Mouse (Mus musculus): ENCODE results near the gene Chd3. TPM values are rescaled to one million over a fixed set of nuclear protein-coding genes. Genes with fewer than 3 reads are reported as not detected.

Gene Chd3
- total and polyA plus RNA-seq, 2 experiments from 2014 or later = 58.9 to 298 TPM

DNA sequence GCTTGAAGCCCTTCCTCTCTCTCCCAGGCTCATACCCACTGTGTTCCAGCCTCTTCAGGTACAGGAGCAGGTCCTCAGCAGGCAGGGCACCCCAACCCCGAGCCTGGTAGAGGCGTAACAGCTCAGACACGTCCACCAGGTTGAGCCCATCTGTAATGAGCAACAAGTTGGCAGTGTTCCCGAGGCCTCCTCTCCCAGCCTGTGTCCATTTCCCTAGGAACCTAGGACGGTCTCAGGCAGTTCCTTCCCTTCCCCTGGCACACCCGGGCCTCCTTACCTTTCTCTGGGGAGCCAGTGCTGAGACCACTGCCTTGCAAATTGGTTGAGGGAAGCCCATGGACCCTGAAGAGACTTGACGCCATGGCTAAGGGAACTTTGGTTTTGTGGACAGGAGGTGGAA, 66.4 kb downstream of the Chd3 start:
- Histone ChIP-seq H3K9me3 (ENCODE audit: low read length) (no peaks in the 10 kb centered on the region), H3K4me3 (ENCODE audit: low read depth, low read length) (no peak overlapping the region), H3K9ac (replicated peaks; ENCODE audit: low read length, poor library complexity, severe bottlenecking) (no peak overlapping the region), H3K4me1 (ENCODE audit: insufficient read depth, low read length) (no peaks in the 10 kb centered on the region), H3K27me3 (ENCODE audit: insufficient read depth, low read length) (no peaks in the 10 kb centered on the region), H3K4me2 (ENCODE audit: low read depth, low read length, poor library complexity, severe bottlenecking) (no peak overlapping the region), H3K36me3 (ENCODE audit: insufficient read depth, low read length) (peaks cover 59% of the 10 kb centered on the region), H3K27ac (ENCODE audit: low read depth, low read length) (no peak overlapping the region)
- DNase-seq (ENCODE audit: low spot score) (no peak), ATAC-seq (ENCODE audit: low FRiP score) (no peak)
- no peak for TF ChIP-seq CTCF (IDR thresholded peaks at IDR 0.05)
- 92% methylated on average over 7 of the region's 7 CpGs for WGBS

DNA sequence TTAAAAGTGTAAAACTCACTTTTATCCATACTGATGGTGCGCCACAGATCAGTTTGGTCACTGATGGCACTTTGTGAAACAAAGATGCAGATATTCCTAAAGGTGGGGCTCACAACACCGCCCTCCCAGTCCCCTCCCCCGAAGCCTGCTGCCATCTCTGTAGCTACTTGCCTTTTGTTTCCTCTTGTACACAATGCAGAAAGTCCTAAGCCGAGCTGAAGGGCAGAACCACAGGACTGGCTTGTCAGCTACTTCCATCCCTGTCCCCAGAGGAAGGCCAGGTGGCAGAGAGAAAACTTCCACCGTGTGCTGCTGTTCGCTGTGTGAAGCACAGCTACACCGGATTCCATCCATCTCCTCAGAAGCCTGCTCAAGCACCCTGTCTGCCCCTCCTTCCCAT, 71.0 kb downstream of the Chd3 start:
- no peak for TF ChIP-seq CTCF (IDR thresholded peaks at IDR 0.05)
- ATAC-seq (ENCODE audit: low FRiP score) (no peak), DNase-seq (ENCODE audit: low spot score) (no peak)
- WGBS = 66% methylated on average over 7 of the region's 7 CpGs
- no peaks in the 10 kb centered on the region for H3K27me3 ChIP-seq (ENCODE audit: insufficient read depth, low read length)
- peaks cover 34% of the 10 kb centered on the region for H3K36me3 ChIP-seq (ENCODE audit: insufficient read depth, low read length)
- no peak overlapping the region for H3K4me3 ChIP-seq (ENCODE audit: low read depth, low read length)
- H3K4me2 ChIP-seq (ENCODE audit: low read depth, low read length, poor library complexity, severe bottlenecking) = no peak overlapping the region
- no peak overlapping the region for H3K9ac ChIP-seq (replicated peaks; ENCODE audit: low read length, poor library complexity, severe bottlenecking)
- H3K4me1 ChIP-seq (ENCODE audit: insufficient read depth, low read length) = no peaks in the 10 kb centered on the region
- no peaks in the 10 kb centered on the region for H3K9me3 ChIP-seq (ENCODE audit: low read length)
- H3K27ac ChIP-seq (ENCODE audit: low read depth, low read length) = no peak overlapping the region

DNA sequence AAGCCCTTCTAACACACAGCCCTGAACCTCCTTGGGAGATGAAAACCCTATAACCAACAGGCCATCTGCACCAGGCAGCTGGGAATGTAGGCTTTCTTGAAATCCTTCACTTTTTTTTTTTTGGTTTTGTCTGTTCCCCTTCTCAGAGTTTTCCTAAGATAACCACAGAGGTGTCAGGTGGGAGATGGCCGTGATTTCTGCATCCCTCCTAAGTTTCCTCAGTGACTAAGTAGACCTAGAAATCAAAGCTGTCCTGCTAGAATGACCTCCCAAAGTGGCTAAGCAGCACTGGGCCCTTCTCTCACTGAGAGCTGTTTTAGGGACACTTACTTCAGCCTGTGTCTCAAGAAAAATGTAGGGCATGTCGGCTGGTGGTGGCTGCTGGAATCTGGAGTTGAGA, 71.4 kb downstream of the Chd3 start:
- H3K4me2 ChIP-seq (ENCODE audit: low read depth, low read length, poor library complexity, severe bottlenecking) = no peak overlapping the region
- 87% methylated on average over 2 of the region's 2 CpGs for WGBS
- H3K36me3 ChIP-seq (ENCODE audit: insufficient read depth, low read length) = peaks cover 30% of the 10 kb centered on the region
- no peak for DNase-seq (ENCODE audit: low spot score)
- H3K9me3 ChIP-seq (ENCODE audit: low read length) = no peaks in the 10 kb centered on the region
- TF ChIP-seq CTCF (IDR thresholded peaks at IDR 0.05) = no peak
- no peaks in the 10 kb centered on the region for H3K4me1 ChIP-seq (ENCODE audit: insufficient read depth, low read length)
- H3K4me3 ChIP-seq (ENCODE audit: low read depth, low read length) = no peak overlapping the region
- no peak for ATAC-seq (ENCODE audit: low FRiP score)
- no peak overlapping the region for H3K27ac ChIP-seq (ENCODE audit: low read depth, low read length)
- no peak overlapping the region for H3K9ac ChIP-seq (replicated peaks; ENCODE audit: low read length, poor library complexity, severe bottlenecking)
- H3K27me3 ChIP-seq (ENCODE audit: insufficient read depth, low read length) = no peaks in the 10 kb centered on the region

DNA sequence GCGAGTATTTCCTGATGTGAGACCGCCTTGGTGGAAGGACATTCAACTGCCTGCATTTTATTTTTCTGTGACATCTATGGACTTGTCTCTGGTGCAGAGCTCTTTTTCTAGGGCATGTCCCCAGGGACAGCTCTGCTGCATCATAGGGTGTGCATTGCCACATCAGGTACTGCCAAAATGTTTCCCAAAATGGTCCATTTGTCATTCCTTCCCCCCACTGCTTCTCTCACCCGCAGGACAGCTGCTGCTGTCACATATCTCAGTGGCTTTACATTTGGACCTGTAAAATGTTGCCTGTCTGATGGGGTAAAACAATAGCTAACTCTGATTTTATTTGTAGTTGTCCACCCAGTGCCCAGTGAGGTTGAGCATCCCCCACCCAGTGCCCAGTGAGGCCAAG, 73.9 kb downstream of the Chd3 start:
- no peak for TF ChIP-seq CTCF (IDR thresholded peaks at IDR 0.05)
- H3K36me3 ChIP-seq (ENCODE audit: insufficient read depth, low read length) = peaks cover 20% of the 10 kb centered on the region; the same call in 1 of the 2 replicates
- H3K9me3 ChIP-seq (ENCODE audit: low read length) = no peaks in the 10 kb centered on the region
- H3K4me1 ChIP-seq (ENCODE audit: insufficient read depth, low read length) = no peaks in the 10 kb centered on the region
- H3K27ac ChIP-seq (ENCODE audit: low read depth, low read length) = no peak overlapping the region
- ATAC-seq (ENCODE audit: low FRiP score) (no peak), DNase-seq (ENCODE audit: low spot score) (no peak)
- no peak overlapping the region for H3K4me2 ChIP-seq (ENCODE audit: low read depth, low read length, poor library complexity, severe bottlenecking)
- H3K4me3 ChIP-seq (ENCODE audit: low read depth, low read length) = no peak overlapping the region
- no peak overlapping the region for H3K9ac ChIP-seq (replicated peaks; ENCODE audit: low read length, poor library complexity, severe bottlenecking)
- WGBS = 94% methylated on average over 3 of the region's 3 CpGs
- no peaks in the 10 kb centered on the region for H3K27me3 ChIP-seq (ENCODE audit: insufficient read depth, low read length)

Other genes with a start within 250 kb of the Chd3 start
- 1.2 and 2.1 TPM in 2 replicates for gene Hes7, start 249.0 kb downstream of the Chd3 start, total RNA-seq (2014; rRNA removed)
- gene Hes7, start 249.0 kb downstream of the Chd3 start, polyA plus RNA-seq (2015; fragmentation: Nextera tagmentation; extraction: Ambion mirVana) = 1.7 and 2.0 TPM in 2 replicates
- 1.0 and 1.6 TPM in 2 replicates for gene 9130213A22Rik, start 246.8 kb downstream of the Chd3 start, total RNA-seq (2014; rRNA removed)
- gene 9130213A22Rik, start 246.8 kb downstream of the Chd3 start, polyA plus RNA-seq (2015; fragmentation: Nextera tagmentation; extraction: Ambion mirVana) = 1.2 and 1.4 TPM in 2 replicates
- 16.3 and 19.4 TPM in 2 replicates for gene Aloxe3, start 243.5 kb downstream of the Chd3 start, total RNA-seq (2014; rRNA removed)
- 17.8 and 21.4 TPM in 2 replicates for gene Aloxe3, start 243.5 kb downstream of the Chd3 start, polyA plus RNA-seq (2015; fragmentation: Nextera tagmentation; extraction: Ambion mirVana)
- gene Alox12b, start 212.4 kb downstream of the Chd3 start, total RNA-seq (2014; rRNA removed) = 1.0 and 1.5 TPM in 2 replicates
- 0.67 and 0.91 TPM in 2 replicates for gene Alox12b, start 212.4 kb downstream of the Chd3 start, polyA plus RNA-seq (2015; fragmentation: Nextera tagmentation; extraction: Ambion mirVana)
- 3.5 and 4.1 TPM in 2 replicates for gene Alox8, start 171.6 kb downstream of the Chd3 start, total RNA-seq (2014; rRNA removed)
- gene Alox8, start 171.6 kb downstream of the Chd3 start, polyA plus RNA-seq (2015; fragmentation: Nextera tagmentation; extraction: Ambion mirVana) = 2.0 and 2.1 TPM in 2 replicates
- 1.3 and 1.4 TPM in 2 replicates for gene Gucy2e, start 132.4 kb downstream of the Chd3 start, total RNA-seq (2014; rRNA removed)
- 0.97 and 1.0 TPM in 2 replicates for gene Gucy2e, start 132.4 kb downstream of the Chd3 start, polyA plus RNA-seq (2015; fragmentation: Nextera tagmentation; extraction: Ambion mirVana)
- 15.3 and 16.2 TPM in 2 replicates for gene Cntrob, start 45.6 kb downstream of the Chd3 start, total RNA-seq (2014; rRNA removed)
- gene Cntrob, start 45.6 kb downstream of the Chd3 start, polyA plus RNA-seq (2015; fragmentation: Nextera tagmentation; extraction: Ambion mirVana) = 10.2 and 13.6 TPM in 2 replicates
- 128 and 205 TPM in 2 replicates for gene Trappc1, start 45.4 kb downstream of the Chd3 start, total RNA-seq (2014; rRNA removed)
- gene Trappc1, start 45.4 kb downstream of the Chd3 start, polyA plus RNA-seq (2015; fragmentation: Nextera tagmentation; extraction: Ambion mirVana) = 161 and 177 TPM in 2 replicates
- gene Kcnab3, start 43.1 kb downstream of the Chd3 start, total RNA-seq (2014; rRNA removed) = 3.2 and 7.6 TPM in 2 replicates
- 5.4 and 5.6 TPM in 2 replicates for gene Kcnab3, start 43.1 kb downstream of the Chd3 start, polyA plus RNA-seq (2015; fragmentation: Nextera tagmentation; extraction: Ambion mirVana)
- 245 and 310 TPM in 2 replicates for gene Rnf227, start 28.9 kb downstream of the Chd3 start, total RNA-seq (2014; rRNA removed)
- 382 and 383 TPM in 2 replicates for gene Rnf227, start 28.9 kb downstream of the Chd3 start, polyA plus RNA-seq (2015; fragmentation: Nextera tagmentation; extraction: Ambion mirVana)
- 32.6 and 95.9 TPM in 2 replicates for gene Naa38, start 26.1 kb upstream of the Chd3 start, total RNA-seq (2014; rRNA removed)
- gene Naa38, start 26.1 kb upstream of the Chd3 start, polyA plus RNA-seq (2015; fragmentation: Nextera tagmentation; extraction: Ambion mirVana) = 120 and 147 TPM in 2 replicates
- gene Cyb5d1, start 26.2 kb upstream of the Chd3 start, total RNA-seq (2014; rRNA removed) = 16.5 and 22.6 TPM in 2 replicates
- gene Cyb5d1, start 26.2 kb upstream of the Chd3 start, polyA plus RNA-seq (2015; fragmentation: Nextera tagmentation; extraction: Ambion mirVana) = 18.2 and 18.8 TPM in 2 replicates
- 4.4 and 5.7 TPM in 2 replicates for gene Tmem88, start 28.8 kb upstream of the Chd3 start, total RNA-seq (2014; rRNA removed)
- gene Tmem88, start 28.8 kb upstream of the Chd3 start, polyA plus RNA-seq (2015; fragmentation: Nextera tagmentation; extraction: Ambion mirVana) = 5.8 and 6.3 TPM in 2 replicates
- 12.1 and 14.5 TPM in 2 replicates for gene Kdm6b, start 44.3 kb upstream of the Chd3 start, total RNA-seq (2014; rRNA removed)
- gene Kdm6b, start 44.3 kb upstream of the Chd3 start, polyA plus RNA-seq (2015; fragmentation: Nextera tagmentation; extraction: Ambion mirVana) = 18.9 and 22.7 TPM in 2 replicates
- 9.5 and 12.5 TPM in 2 replicates for gene Dnah2, start 179.7 kb upstream of the Chd3 start, total RNA-seq (2014; rRNA removed)
- 3.9 and 4.1 TPM in 2 replicates for gene Dnah2, start 179.7 kb upstream of the Chd3 start, polyA plus RNA-seq (2015; fragmentation: Nextera tagmentation; extraction: Ambion mirVana)
- gene Efnb3, start 190.8 kb upstream of the Chd3 start, total RNA-seq (2014; rRNA removed) = 145 and 155 TPM in 2 replicates
- gene Efnb3, start 190.8 kb upstream of the Chd3 start, polyA plus RNA-seq (2015; fragmentation: Nextera tagmentation; extraction: Ambion mirVana) = 151 and 166 TPM in 2 replicates
- 15.7 and 16.8 TPM in 2 replicates for gene Wrap53, start 210.8 kb upstream of the Chd3 start, total RNA-seq (2014; rRNA removed)
- 12.6 and 14.2 TPM in 2 replicates for gene Wrap53, start 210.8 kb upstream of the Chd3 start, polyA plus RNA-seq (2015; fragmentation: Nextera tagmentation; extraction: Ambion mirVana)
- gene Trp53, start 211.0 kb upstream of the Chd3 start, total RNA-seq (2014; rRNA removed) = 29.5 and 34.5 TPM in 2 replicates
- 30.3 and 31.9 TPM in 2 replicates for gene Trp53, start 211.0 kb upstream of the Chd3 start, polyA plus RNA-seq (2015; fragmentation: Nextera tagmentation; extraction: Ambion mirVana)
- gene Atp1b2, start 236.5 kb upstream of the Chd3 start, total RNA-seq (2014; rRNA removed) = 145 and 161 TPM in 2 replicates
- 167 and 175 TPM in 2 replicates for gene Atp1b2, start 236.5 kb upstream of the Chd3 start, polyA plus RNA-seq (2015; fragmentation: Nextera tagmentation; extraction: Ambion mirVana)
- not detected in 2 replicates for gene Shbg, start 248.5 kb upstream of the Chd3 start, total RNA-seq (2014; rRNA removed)
- not detected in 2 replicates for gene Shbg, start 248.5 kb upstream of the Chd3 start, polyA plus RNA-seq (2015; fragmentation: Nextera tagmentation; extraction: Ambion mirVana)

Data from midbrain, postnatal 0 days (tissue).